Mouse (Mus musculus): ENCODE data around the gene Dzip1. TPM values are rescaled to one million over a fixed set of nuclear protein-coding genes. Genes with fewer than 3 reads are reported as not detected.

Gene Dzip1
- polyA plus RNA-seq, 1 experiment from 2014 or later: 37.7 TPM

DNA sequence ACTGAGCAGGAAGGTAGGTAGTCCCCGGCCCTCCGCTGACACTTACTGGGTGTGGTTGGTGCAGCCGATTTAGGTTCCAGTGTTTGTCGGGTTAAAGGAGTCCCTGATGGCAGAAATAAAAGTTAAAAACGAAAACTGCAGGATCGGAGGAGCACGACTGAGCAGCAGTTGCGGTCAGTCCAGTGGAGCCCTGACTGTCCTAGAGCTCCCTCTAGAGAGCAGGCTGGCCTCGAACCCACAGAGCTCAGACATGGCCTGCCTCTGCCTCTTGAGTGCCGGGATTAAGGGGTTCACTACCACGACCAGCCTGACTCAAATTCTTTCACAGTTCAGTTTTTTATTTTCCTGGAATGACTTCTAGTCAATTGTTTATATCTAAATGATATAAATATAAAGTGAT lies 25.3 kb downstream of the Dzip1 start:
- H3K4me3 ChIP-seq (replicated peaks): no peak overlapping the region
- H3K27me3 ChIP-seq: no peaks in the 10 kb centered on the region
- 81% methylated on average over 11 of the region's 11 CpGs for WGBS
- H3K9ac ChIP-seq (replicated peaks): no peak overlapping the region
- H3K36me3 ChIP-seq: peaks cover 92% of the 10 kb centered on the region
- H3K4me2 ChIP-seq: no peak overlapping the region
- no peaks in the 10 kb centered on the region for H3K9me3 ChIP-seq
- no peak overlapping the region for H3K27ac ChIP-seq
- H3K4me1 ChIP-seq (replicated peaks): peaks cover 8% of the 10 kb centered on the region
- ATAC-seq (ENCODE audit: insufficient number of reproducible peaks, insufficient read depth, low FRiP score, low TSS enrichment, low read depth): no peak

DNA sequence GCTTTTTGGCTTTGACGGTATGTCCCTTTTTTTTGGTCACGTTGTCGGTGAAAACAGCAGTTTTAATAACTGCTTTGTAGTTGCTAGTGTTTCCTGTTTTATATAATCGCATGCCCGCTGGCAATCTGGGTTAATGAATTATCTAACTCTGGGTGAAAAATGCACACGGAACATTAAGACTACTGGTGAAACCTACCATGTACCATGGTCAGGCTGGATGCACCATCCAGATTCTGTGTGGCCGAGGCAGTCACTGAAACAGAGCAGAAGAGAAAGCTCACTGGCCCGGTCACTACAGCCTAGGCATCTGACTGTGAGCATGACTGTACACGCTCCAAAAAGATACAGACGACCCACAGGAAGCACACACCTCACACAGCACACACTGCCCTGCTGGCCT lies 29.6 kb downstream of the Dzip1 start:
- WGBS: 76% methylated on average over 10 of the region's 10 CpGs
- H3K4me1 ChIP-seq (replicated peaks): no peaks in the 10 kb centered on the region
- no peaks in the 10 kb centered on the region for H3K9me3 ChIP-seq
- no peak overlapping the region for H3K4me2 ChIP-seq
- no peak overlapping the region for H3K9ac ChIP-seq (replicated peaks)
- H3K4me3 ChIP-seq (replicated peaks): no peak overlapping the region
- peaks cover 89% of the 10 kb centered on the region for H3K36me3 ChIP-seq
- H3K27me3 ChIP-seq: no peaks in the 10 kb centered on the region
- H3K27ac ChIP-seq: no peak overlapping the region
- no peak for ATAC-seq (ENCODE audit: insufficient number of reproducible peaks, insufficient read depth, low FRiP score, low TSS enrichment, low read depth)

- H3K4me1 ChIP-seq (replicated peaks): no peaks in the 10 kb centered on the region
- H3K27me3 ChIP-seq: no peaks in the 10 kb centered on the region
- H3K36me3 ChIP-seq: peaks cover 84% of the 10 kb centered on the region
- no peak overlapping the region for H3K4me2 ChIP-seq
- no peak overlapping the region for H3K27ac ChIP-seq
- ATAC-seq (ENCODE audit: insufficient number of reproducible peaks, insufficient read depth, low FRiP score, low TSS enrichment, low read depth): no peak
- H3K9ac ChIP-seq (replicated peaks): no peak overlapping the region
- 89% methylated on average over 7 of the region's 7 CpGs for WGBS
- H3K4me3 ChIP-seq (replicated peaks): no peak overlapping the region
- no peaks in the 10 kb centered on the region for H3K9me3 ChIP-seq
Observed at GRCm38 (mm10) chr14:118895228-118895627, 30.0 kb downstream of the Dzip1 start.

DNA sequence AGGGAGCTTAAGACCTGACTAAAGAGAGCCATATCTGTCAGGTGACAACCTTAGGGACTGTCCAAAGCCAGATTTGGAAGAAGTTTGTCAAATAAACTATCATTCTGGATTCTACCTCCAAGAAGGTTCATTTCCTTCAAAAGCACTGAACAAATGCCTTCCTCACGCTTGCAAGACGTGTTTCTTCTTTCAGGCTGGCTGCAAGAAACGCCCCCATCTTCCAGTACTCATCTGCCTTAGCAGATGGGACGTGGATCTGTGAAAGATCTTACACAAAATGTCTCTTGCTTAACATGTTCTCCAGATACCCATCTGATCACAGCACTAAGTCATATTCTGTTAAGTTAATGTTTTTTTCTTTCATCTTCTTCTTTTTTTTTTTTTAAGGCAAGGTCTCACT lies 35.2 kb downstream of the Dzip1 start:
- WGBS: 94% methylated on average over 4 of the region's 4 CpGs
- no peaks in the 10 kb centered on the region for H3K4me1 ChIP-seq (replicated peaks)
- no peak overlapping the region for H3K4me2 ChIP-seq
- no peak for ATAC-seq (ENCODE audit: insufficient number of reproducible peaks, insufficient read depth, low FRiP score, low TSS enrichment, low read depth)
- H3K9me3 ChIP-seq: no peaks in the 10 kb centered on the region
- H3K4me3 ChIP-seq (replicated peaks): no peak overlapping the region
- no peak overlapping the region for H3K27ac ChIP-seq
- no peak overlapping the region for H3K9ac ChIP-seq (replicated peaks)
- H3K27me3 ChIP-seq: no peaks in the 10 kb centered on the region
- peaks cover 85% of the 10 kb centered on the region for H3K36me3 ChIP-seq

GRCm38 (mm10) chr14:118884250-118884556 lies 41.1 kb downstream of the Dzip1 start:
- ATAC-seq (ENCODE audit: insufficient number of reproducible peaks, insufficient read depth, low FRiP score, low TSS enrichment, low read depth): no peak
- Histone ChIP-seq H3K36me3 (peaks cover 94% of the 10 kb centered on the region), H3K4me3 (replicated peaks) (no peak overlapping the region), H3K27me3 (no peaks in the 10 kb centered on the region), H3K4me2 (no peak overlapping the region), H3K9me3 (no peaks in the 10 kb centered on the region), H3K27ac (no peak overlapping the region), H3K9ac (replicated peaks) (no peak overlapping the region), H3K4me1 (replicated peaks) (no peaks in the 10 kb centered on the region)
- 88% methylated on average over 7 of the region's 7 CpGs for WGBS

GRCm38 (mm10) chr14:118883344-118884249 lies 41.7 kb downstream of the Dzip1 start:
- no peaks in the 10 kb centered on the region for H3K27me3 ChIP-seq
- no peaks in the 10 kb centered on the region for H3K4me1 ChIP-seq (replicated peaks)
- H3K9me3 ChIP-seq: no peaks in the 10 kb centered on the region
- no peak overlapping the region for H3K4me2 ChIP-seq
- H3K9ac ChIP-seq (replicated peaks): no peak overlapping the region
- H3K36me3 ChIP-seq: peaks cover 94% of the 10 kb centered on the region
- no peak for ATAC-seq (ENCODE audit: insufficient number of reproducible peaks, insufficient read depth, low FRiP score, low TSS enrichment, low read depth)
- 88% methylated on average over 18 of the region's 18 CpGs for WGBS
- H3K4me3 ChIP-seq (replicated peaks): no peak overlapping the region
- H3K27ac ChIP-seq: no peak overlapping the region

DNA sequence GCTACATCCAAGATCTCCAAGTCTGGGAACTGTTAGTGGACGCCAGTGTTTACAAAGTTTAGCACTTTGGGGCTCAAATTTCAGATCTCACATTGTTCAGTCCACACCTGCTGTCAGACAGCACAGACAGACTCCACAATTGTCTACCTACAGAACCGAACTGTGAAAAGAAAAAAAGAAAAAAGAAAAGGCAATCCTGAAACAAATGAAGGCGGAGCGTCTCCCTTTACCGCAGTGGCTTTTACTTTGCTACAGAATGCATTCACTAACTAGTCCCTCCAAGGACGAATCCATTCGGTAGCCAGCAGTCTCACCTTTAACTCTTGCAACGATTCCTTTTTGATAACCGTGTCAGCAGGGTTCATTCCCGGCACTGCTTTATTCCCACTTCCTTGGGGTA lies 44.6 kb downstream of the Dzip1 start:
- Histone ChIP-seq H3K36me3 (peaks cover 82% of the 10 kb centered on the region), H3K9me3 (no peaks in the 10 kb centered on the region), H3K27ac (no peak overlapping the region), H3K27me3 (no peaks in the 10 kb centered on the region), H3K4me3 (replicated peaks) (no peak overlapping the region), H3K4me2 (no peak overlapping the region), H3K4me1 (replicated peaks) (peaks cover 15% of the 10 kb centered on the region), H3K9ac (replicated peaks) (no peak overlapping the region)
- ATAC-seq (ENCODE audit: insufficient number of reproducible peaks, insufficient read depth, low FRiP score, low TSS enrichment, low read depth): no peak
- WGBS: 76% methylated on average over 10 of the region's 10 CpGs

GRCm38 (mm10) chr14:118878346-118878910 lies 46.8 kb downstream of the Dzip1 start:
- Histone ChIP-seq H3K27ac (no peak overlapping the region), H3K27me3 (no peaks in the 10 kb centered on the region), H3K4me3 (replicated peaks) (no peak overlapping the region), H3K36me3 (peaks cover 75% of the 10 kb centered on the region), H3K4me1 (replicated peaks) (peaks cover 21% of the 10 kb centered on the region), H3K9ac (replicated peaks) (no peak overlapping the region), H3K4me2 (no peak overlapping the region), H3K9me3 (no peaks in the 10 kb centered on the region)
- ATAC-seq (ENCODE audit: insufficient number of reproducible peaks, insufficient read depth, low FRiP score, low TSS enrichment, low read depth): no peak
- WGBS: 82% methylated on average over 11 of the region's 11 CpGs

- Histone ChIP-seq H3K9ac (replicated peaks) (no peak overlapping the region), H3K4me1 (replicated peaks) (peaks cover 25% of the 10 kb centered on the region), H3K4me3 (replicated peaks) (no peak overlapping the region), H3K4me2 (no peak overlapping the region), H3K27ac (no peak overlapping the region), H3K9me3 (no peaks in the 10 kb centered on the region), H3K36me3 (peaks cover 46% of the 10 kb centered on the region), H3K27me3 (0 out of 2 replicates have a peak, but pooled peaks cover 3% of the 10 kb centered on the region)
- peak; percentile 34; the same call in 1 of the 2 replicates for ATAC-seq (ENCODE audit: insufficient number of reproducible peaks, insufficient read depth, low FRiP score, low TSS enrichment, low read depth)
- WGBS: 57% methylated on average over 10 of the region's 10 CpGs
Observed at GRCm38 (mm10) chr14:118874786-118875415, 50.4 kb downstream of the Dzip1 start.

DNA sequence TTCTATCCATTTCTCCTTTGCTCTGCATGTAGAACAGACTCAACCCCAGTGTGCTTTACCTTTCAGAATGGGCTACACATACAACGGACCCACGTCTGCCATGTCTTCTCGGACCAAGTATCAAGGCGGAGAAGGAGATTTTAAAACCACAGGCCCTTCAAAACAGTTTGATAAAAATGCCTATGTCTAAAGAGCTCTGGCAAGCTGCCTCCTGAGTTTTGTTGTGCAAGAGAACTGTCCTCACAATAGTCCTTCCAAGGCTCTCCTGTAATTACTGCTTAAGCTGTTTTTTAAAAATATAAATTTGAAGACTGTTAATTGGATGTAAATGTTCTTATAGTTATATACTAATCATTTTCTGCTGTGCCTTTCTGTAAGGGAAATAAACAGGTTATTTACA lies 51.1 kb downstream of the Dzip1 start:
- H3K36me3 ChIP-seq: peaks cover 38% of the 10 kb centered on the region
- H3K9ac ChIP-seq (replicated peaks): no peak overlapping the region
- H3K4me2 ChIP-seq: no peak overlapping the region
- H3K4me3 ChIP-seq (replicated peaks): no peak overlapping the region
- H3K9me3 ChIP-seq: no peaks in the 10 kb centered on the region
- peaks cover 25% of the 10 kb centered on the region for H3K4me1 ChIP-seq (replicated peaks)
- H3K27me3 ChIP-seq: 0 out of 2 replicates have a peak, but pooled peaks cover 3% of the 10 kb centered on the region
- H3K27ac ChIP-seq: no peak overlapping the region
- no peak for ATAC-seq (ENCODE audit: insufficient number of reproducible peaks, insufficient read depth, low FRiP score, low TSS enrichment, low read depth)
- WGBS: 91% methylated on average over 4 of the region's 4 CpGs

DNA sequence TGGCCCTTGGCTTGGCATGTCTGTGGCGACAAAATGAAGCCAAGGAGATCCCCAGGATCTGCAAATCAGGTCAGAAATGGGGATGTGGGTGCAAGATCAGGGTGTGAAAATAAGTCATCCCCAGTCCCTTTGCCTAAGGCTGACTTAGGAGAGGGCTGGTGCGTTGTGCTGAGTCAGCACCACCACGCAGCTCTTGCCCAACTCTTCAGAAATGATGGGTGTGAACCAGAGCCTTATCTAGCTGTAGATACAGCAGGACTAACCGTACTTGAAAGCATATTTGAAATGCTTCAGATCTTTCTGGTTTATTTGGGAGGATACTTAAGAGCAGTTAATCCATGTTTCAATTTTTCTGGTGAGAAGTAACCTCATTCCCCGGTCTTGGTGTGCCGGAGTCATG lies 55.5 kb downstream of the Dzip1 start:
- no peak for ATAC-seq (ENCODE audit: insufficient number of reproducible peaks, insufficient read depth, low FRiP score, low TSS enrichment, low read depth)
- peaks cover 12% of the 10 kb centered on the region; the same call in 1 of the 2 replicates for H3K36me3 ChIP-seq
- WGBS: 91% methylated on average over 6 of the region's 6 CpGs

More for the DNA sequence above, 55.5 kb downstream of the Dzip1 start:
- no peak overlapping the region for H3K4me3 ChIP-seq (replicated peaks)
- 0 out of 2 replicates have a peak, but pooled peaks cover 3% of the 10 kb centered on the region for H3K27me3 ChIP-seq
- no peak overlapping the region for H3K27ac ChIP-seq
- peaks cover 9% of the 10 kb centered on the region for H3K4me1 ChIP-seq (replicated peaks)
- H3K9me3 ChIP-seq: no peaks in the 10 kb centered on the region
- H3K4me2 ChIP-seq: no peak overlapping the region
- no peak overlapping the region for H3K9ac ChIP-seq (replicated peaks)
